Mouse (Mus musculus) MN1 (cell line): ENCODE results near the gene Vmn2r74.

ENCODE experiments used
- DNase-seq: peaks from one replicate; pipeline ENCODE4 v3.0.0-alpha.2; 2016; ENCODE audit warnings: low spot score

The Vmn2r74 gene

GRCm38 (mm10) chr7:85961529-85961928 is at the start of gene Vmn2r74:
Gene Vmn2r74, minus strand, starts transcription at chr7:85961629.
- DNase-seq: no peak

- DNase-seq: no peak
Observed at GRCm38 (mm10) chr7:86007533-86007932, 46.1 kb upstream of the Vmn2r74 start.
